Mouse (Mus musculus): ENCODE results near the gene Gprc5a.

GRCm38 (mm10) chr6:135019564-135019963, 45.9 kb upstream of the Gprc5a start:
- no peak for TF ChIP-seq POLR2A (IDR thresholded peaks at IDR 0.05; ENCODE audit: low read depth, low read length)
- TF ChIP-seq CTCF (IDR thresholded peaks at IDR 0.05; ENCODE audit: borderline replicate concordance, insufficient read depth, low read length) = no peak

All from embryonic fibroblast, embryonic 13.5 days (primary cell).